Mouse (Mus musculus) regulatory T cell (primary cell): ENCODE measurements around the gene Arl14.
"Not testable (repeated sequence)": the region's sequence is repeated elsewhere in the genome, so short reads cannot be mapped to it uniquely, and the experiment has no call there.

ENCODE experiments used
- in situ Hi-C: fragments of 300-600 bp; cut with MboI, MseI; formaldehyde crosslinking; loops from one replicate; pipeline ENCODE4 v1.15.1; 2025; ENCODE audit warnings: high pct_unique_total_duplicates

Arl14 gene

DNA sequence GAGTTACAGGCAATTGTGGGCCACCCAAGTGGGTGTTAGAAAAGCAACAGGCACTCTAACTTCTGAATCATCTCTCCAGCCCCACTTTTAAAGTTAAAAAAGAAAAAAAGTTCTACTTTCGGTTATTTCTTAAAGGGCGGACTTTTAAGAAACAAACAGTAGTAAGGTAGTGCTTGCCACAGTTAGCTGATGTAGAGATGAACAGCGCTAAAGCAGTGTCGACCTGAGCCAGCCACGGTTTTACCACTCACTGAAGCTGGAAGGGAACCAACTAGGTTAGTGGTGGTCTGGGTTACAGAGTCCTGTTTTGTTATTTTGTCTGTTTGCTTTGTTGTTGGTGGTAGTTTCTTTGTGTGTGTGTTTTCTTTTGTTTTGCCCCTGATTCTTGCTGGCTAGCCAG, 8.8 kb upstream of the Arl14 start:
- in situ Hi-C loops = no loop called here

GRCm38 (mm10) chr3:69214566-69214965, 7.7 kb upstream of the Arl14 start:
- in situ Hi-C loops = no loop called here

GRCm38 (mm10) chr3:69222502-69222900, 282 bp downstream of the Arl14 start:
- in situ Hi-C loops = no loop called here

DNA sequence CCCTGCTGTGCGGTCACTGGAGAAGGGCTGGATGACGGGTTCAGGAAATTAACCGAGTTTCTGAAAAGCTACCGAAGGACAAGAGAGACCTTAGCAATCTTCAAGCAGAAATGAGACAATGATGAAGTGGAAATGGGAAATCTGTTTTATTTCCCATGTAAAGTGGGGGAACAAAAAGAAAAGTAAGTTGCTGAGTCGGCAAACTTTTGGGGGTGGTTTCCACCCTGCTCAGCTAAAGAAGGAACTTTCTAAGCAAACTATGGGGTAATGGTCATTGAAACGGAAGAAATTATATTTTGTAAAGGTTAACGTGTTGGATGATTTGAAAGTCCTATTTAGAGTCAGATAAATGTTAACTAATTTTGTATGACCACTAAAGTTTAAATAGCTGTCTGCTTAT, 768 bp downstream of the Arl14 start:
- in situ Hi-C loops = no loop called here

DNA sequence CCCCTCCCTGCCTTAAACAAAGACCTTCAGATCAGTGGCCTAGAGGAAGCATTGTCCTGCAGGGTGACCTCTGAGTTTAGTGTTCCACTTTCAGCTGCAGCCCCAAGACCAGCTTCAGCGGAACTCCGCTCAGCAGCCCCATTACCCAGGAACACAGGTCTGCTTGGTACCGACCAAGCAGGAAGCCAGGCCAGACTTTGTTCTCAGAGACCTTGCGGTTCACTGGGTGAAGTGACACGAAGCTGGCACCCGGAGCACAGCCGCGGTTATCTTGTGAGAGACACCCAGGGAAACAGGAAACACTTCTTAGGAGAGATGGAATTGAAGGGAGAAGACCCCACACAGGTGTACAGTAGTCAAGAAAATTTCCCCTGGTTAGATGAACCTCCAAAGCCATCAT, 1.4 kb downstream of the Arl14 start:
- in situ Hi-C loops = no loop called here

DNA sequence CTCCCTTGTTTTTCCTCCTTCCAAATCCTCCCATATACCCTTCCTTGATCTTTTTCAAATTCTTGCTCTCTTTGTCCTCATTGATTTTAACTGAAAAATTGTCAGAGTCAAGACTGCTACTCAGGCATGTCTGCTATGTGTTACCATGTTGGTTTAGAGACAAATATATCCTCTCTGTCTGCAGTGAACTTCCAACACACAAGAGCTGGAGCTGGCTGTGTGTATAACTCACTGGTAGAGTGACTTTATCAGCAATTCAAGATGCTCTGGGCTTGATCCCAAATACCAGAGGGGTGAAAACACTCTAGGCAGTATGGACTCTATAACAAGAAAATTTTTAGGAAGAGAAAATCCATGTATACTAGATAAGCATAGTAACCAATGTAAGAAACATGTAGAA, 2.8 kb downstream of the Arl14 start:
- in situ Hi-C loops = no loop called here

DNA sequence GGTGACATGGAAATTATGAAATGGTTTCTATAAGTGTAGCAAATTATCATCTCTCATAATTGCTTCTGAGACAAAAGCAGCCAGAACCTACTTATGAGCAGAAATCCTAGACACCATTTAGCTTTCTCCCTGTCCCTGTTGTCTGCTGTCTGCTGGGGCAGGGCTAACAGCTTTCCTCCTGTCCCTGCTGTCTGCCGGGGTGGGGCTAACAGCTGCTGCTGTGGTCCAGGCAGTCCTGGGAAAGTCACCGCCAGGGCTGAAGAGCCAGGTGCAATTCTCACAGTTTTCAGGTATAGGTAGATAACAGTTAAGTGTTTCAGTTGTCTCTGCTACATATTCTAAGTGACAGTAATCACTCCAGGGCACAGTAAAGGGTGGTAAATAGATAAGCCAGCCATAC, 4.3 kb downstream of the Arl14 start:
- in situ Hi-C loops = no loop called here

DNA sequence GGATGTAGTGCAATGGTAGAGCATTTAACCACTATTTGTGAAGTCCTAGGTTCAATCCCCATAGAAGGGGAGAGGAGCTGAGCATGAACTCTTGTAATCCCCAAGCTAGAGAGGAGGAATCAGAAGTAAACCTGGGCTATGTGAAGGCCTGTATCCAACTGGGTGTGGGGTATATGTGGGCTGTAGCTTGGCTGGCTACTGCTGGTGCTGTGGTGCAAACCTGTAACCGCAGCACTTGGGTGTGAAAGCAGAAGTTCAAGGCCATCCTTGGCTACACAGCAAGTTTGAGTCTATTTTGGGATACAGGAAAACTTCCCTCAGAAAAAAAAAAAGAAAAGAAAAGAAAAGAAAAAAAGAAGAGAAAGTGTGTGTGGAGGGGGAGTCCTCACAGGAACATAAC, 5.8 kb downstream of the Arl14 start:
- in situ Hi-C loops = no loop called here

- in situ Hi-C loops = no loop called here
These were observed 9.4 kb downstream of the Arl14 start for GRCm38 (mm10) chr3:69231522-69232138.

DNA sequence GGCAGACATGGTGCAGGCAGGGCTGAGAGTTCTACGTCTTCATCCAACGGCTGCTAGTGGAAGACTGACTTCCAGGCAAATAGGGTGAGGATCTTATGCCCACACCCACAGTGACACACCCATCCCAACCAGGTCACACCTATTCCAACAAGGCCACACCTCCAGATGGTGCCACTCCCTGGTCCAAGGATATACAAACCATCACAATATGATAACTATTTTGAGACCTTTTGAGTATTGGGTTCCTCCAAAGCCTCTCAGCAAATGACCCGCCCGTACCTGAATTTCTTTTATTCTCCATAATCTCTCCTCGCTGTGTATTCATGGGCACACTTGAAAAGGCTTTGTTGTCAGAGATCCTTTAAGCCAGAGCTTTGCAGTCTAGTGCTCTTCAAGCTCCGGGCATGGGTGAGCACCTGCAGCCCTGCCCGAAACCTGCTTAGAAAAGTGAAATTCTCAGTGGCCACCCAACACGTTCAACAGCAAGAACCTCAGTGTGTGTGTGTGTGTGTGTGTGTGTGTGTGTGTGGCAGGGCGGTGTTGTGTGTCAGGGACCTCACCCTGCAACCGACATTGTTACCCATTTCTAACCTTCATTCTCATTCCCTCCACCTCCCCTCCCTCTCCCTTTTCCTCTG, 11.5 kb downstream of the Arl14 start:
- in situ Hi-C loops = not testable (repeated sequence)

DNA sequence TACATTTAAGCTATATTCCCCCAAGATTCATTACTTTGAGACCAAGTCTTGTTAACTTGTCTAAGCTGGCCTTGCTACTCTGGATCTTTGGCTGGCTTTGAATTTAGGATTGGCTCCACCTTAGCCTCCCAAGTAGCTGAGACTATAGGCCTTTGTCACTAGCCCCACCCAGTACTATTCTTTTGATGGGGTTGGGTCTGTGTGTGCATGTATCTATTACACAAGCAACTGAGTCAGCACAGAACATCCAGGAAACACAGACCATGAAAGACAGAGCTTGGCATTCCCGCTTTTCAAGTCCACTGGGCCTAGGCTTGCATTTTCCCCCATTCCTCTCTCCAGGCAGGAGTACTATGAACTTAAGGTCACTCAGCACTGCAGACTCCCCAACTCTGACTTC, 12.3 kb downstream of the Arl14 start:
- in situ Hi-C loops = no loop called here

GRCm38 (mm10) chr3:69235806-69236205, 13.6 kb downstream of the Arl14 start:
- in situ Hi-C loops = no loop called here

- in situ Hi-C loops = no loop called here
These were observed 14.3 kb downstream of the Arl14 start for GRCm38 (mm10) chr3:69236491-69236890.

DNA sequence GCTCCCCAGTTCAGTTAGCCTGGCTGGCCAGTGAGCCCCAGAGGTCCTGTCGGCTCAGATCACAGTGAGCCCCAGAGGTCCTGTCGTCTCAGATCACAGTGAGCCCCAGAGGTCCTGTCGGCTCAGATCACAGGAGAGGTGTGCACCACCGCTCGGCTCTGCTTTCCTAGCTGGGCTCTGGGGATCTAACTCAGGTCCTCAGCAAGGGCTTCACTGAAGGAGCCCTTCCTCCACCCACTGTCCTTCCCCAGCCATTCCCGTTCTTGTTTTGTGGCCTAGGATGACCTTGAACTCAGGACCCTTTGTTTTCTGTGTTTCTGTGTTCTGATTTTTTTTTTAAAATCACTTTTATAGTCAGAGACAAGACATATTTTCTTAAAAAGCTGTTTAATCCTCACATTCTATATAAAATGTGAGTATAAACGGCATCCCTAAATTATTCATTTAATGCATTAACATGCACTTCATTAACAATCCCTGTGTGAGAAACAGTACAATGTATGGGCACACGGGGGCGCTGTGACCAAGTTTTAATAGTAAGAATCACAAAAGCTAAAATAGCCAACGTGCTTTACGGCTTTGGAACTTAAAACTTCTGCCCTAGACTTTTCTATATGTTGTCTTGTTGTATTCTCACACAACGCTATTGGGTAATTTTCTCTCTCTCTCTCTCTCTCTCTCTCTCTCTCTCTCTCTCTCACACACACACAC, 16.1 kb downstream of the Arl14 start:
- in situ Hi-C loops = no loop called here

DNA sequence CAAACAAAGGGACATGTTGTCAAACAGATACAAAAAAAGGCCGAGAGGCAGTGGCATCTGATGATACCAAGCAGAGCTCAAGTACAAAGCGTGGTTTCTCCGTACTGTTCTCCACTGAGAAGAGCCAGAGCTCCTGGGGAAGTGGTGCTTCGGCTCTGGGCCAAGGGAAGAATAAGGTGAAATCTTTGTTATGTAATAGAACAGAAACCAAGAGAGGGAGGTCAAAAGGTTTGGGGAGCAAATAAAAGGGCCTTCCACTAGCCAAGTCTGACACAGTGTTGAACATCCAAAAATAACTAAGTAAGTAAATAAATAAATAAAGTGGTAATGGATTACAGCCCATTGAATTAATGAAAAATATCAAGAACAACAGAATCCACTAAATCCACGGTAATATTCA, 17.0 kb downstream of the Arl14 start:
- in situ Hi-C loops = no loop called here

DNA sequence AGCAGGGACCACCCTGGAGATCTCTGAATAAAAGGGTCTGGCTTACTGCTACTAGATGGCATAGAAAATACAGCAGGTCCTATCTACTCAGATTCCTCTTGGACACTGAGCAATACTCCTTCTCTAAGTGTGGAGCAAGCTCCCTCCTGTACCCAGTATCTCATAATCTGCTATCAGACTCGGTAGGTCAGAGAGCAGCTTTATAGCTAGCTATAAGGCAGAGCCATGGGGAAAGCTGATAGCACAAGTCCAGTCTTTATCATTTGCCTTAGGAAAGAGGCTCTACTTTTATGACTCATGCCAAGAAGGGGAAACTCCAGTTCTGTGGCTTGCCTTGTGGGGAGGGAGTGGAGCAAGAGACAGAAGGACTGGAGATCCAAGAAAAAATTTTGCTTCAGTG, 18.8 kb downstream of the Arl14 start:
- in situ Hi-C loops = loop anchor here (10.0 kb wide), 1 partner anchor 664 kb away; no protein-coding TSS in a partner anchor

- in situ Hi-C loops = loop anchor here (5.0 to 10.0 kb wide), 3 partner anchors 89 to 442 kb away; no protein-coding TSS in a partner anchor
These were observed 31.1 kb downstream of the Arl14 start for GRCm38 (mm10) chr3:69253096-69253866.

DNA sequence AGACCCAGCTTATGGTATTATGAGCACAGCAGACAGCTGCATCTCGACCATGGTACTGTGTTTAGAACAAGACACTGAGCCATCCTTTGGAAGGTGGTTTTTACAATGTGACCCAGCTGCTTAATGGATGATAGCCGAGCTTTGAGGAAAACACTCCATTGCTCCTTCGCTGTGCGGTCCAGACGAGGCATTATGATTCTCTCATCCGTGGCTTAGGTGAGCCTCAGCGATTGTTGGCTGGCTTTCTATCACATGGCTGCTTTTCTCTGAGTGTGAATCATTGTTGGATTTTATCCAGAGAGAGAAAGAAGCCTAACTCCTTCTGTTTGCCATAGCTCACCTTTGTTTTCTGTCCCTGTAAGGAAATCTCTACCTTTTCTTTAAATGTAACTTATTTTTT, 32.5 kb downstream of the Arl14 start:
- in situ Hi-C loops = loop anchor here (5.0 to 10.0 kb wide), 3 partner anchors 88 to 440 kb away; no protein-coding TSS in a partner anchor

DNA sequence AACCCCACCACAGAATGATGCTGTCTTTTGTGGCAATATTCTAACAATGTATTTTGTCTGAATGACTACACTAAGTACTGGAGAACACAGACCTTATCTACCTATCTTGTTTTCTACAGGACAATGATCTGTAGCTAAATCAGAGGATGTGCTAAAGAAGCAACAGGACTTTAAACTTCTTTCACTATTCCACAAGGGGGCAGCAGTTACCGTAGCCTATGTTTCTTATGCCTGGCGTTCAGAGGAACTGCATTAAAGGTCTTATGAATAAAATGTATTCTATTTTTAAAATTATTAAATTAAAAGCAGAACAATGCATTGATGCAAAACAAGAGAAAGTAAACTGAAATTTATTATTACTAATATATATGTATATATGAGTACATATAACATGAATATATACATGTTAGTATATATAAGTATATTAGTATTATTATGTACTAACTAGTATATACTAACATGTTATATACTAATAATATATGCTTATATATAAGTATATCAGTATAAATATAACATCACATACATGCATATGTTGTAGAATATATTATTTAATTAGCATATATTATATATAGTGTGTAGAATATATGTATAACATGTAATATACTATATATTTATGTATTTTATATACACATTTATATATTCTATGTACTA, 35.0 kb downstream of the Arl14 start:
- in situ Hi-C loops = loop anchor here (10.0 kb wide), 1 partner anchor 438 kb away; no protein-coding TSS in a partner anchor

DNA sequence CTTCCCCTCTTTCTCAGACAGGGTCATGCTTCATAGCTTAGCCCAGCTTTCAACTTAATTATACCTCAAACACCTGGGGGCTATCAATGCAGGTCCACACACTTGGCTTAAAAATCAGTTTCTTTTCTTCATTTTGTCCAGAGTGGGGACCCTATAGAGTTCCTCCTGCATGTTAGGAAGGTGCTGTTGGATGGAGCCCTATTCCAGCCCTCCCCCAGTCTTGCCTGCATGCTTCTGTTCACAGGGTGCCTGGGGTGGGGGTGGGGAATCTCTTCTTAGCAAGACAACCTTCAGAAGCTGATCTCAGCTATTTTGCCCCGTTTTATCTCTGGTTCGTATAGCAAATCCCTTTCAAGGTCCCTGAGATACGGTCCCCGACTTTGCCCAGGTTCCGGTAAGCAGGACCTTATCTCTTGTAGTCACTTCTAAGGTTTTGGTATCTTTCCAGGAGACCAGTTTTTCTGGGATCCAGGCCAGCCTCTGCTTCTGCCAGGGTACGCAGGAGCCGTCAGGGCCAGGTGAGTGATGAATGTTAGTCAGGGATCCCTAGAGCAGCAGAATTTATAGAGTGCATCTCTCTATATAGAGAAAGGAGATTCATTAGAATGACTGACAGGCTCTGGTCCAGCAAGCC, 40.9 kb downstream of the Arl14 start:
- in situ Hi-C loops = no loop called here

DNA sequence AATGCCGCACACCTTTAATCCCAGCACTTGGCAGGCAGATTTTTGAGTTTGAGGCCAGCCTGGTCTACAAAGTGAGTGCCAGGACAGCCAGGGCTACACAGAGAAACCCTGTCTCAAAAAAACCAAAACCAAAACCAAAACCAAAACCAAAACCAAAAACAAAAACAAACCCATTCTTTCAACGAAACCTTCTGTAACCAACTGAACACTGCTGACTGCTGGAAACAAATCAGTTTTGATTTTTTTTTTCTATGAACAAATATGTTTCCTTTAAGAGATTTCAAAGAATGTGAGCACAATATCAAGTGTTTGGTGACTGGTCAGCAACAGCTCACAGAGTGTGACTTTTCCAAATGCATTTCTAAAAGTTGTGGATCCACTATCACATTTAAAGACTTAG, 42.1 kb downstream of the Arl14 start:
- in situ Hi-C loops = not testable (repeated sequence)
